Mouse (Mus musculus) kidney, adult 9 months (tissue): ENCODE results near the gene Dbnl.

Experiments used
- DNase-seq: peaks from one replicate; pipeline ENCODE4 v3.0.0; 2022

Dbnl gene

DNA sequence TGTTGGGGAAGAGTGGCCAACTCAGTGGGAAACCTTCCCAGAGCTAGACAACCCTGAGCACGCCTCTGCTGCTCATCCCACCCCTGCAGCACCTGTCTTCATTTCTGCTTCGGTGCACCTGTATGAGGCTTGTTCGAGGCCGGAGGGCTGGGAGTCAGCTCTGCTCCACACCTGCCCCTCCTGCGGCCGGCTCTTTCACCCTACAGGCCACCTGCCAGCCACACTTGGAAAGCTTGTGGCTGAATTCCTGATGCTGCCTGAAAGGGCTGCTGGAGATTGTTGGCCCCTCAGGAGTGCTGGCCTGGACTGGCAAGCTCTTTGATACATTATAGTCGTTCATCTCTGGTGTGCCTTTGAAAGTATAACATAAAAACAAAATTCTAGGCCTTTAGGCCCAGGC is 52.1 kb downstream of the Dbnl start:
- DNase-seq = no peak

DNA sequence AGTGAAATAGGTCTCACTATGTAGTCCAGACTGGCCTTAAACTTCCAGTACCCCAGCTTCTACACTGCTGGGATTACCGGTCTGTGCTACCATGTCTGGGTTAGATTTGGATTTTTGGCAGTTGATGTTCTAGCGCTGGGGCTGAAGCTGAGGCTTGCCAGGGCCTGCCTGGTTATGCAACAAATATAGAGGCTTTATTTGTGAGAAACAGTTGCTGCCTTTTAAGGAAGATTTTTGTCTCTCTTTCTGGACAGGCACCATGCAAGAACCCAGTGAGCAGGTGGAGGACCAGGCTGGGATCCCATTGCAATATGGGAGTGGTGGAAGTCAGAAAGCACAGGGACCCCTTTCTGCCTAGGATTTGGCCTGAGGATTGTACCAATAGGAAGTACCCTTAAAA is 53.5 kb downstream of the Dbnl start:
- DNase-seq = no peak

DNA sequence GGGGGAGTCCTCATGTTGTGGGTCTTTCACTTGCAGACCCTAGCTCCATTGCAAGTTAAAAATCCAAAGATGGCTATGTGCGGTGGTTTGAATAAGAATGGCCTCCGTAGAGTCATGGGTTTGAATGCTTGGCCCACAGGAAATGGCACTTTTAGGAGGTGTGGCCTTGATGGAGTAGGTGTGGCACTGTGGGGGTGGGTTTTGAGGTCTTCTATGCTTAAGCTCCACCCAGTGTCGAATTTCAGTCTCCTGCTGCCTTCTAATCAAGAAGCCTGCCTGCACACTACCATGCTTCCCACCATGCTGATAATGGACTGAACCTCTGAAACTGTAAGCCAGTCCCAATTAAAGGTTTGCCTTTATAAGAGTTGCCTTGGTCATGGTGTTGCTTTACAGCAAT is 54.8 kb downstream of the Dbnl start:
- DNase-seq = no peak

DNA sequence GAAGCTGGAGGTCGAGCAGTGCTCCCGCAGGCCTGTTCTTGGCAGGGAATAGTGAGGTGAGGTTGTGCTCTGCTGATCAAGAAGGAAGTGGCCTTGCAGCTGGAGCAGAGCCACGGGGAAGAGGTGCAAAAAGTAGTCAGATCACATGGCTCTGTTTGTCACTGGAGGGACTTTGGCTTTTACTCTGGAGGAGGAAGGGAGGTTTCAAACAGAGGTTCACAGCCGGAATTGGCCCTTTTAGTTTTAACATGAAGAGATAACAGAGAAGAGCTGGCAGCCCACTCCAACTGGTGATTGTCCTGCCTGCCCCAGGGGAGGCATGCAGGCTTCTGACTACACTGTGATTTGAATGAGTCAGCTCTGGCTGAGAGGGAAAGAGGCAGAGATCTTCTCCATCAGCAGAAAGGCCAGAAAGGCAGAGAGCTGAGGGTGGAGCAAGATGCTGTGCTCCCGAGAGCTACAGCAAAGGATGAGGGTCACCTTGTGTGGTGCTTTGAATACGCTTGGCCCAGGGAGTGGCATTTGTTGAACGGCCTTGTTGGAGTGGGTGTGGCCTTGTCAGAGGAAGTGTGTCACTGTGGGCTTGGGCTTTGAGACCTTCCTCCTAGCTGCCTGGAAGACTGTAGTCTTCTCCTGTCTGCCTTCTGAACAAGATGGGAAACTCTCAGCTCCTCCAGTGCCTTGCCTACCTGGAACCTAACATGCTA is 58.5 kb downstream of the Dbnl start:
- peak; percentile 94 for DNase-seq

DNA sequence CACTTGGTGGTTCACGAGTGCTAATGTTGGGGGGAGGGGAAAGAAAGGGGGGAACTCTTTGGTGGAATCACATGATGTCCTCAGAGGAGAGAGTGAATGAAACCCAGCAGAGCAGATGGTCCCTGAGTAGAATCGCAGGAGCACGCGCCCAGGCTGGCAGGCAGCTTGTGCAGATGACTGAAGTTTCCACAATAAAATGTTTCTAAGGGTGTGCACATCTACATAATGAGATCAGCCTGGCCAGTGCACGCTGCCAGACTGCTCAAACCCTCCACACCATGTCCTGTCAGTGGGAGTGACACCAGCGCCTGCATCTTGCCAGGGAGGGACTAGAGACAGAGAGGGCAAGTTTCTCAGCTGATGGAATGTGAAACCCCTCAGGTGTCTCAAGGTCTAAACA is 60.5 kb downstream of the Dbnl start:
- DNase-seq = no peak

DNA sequence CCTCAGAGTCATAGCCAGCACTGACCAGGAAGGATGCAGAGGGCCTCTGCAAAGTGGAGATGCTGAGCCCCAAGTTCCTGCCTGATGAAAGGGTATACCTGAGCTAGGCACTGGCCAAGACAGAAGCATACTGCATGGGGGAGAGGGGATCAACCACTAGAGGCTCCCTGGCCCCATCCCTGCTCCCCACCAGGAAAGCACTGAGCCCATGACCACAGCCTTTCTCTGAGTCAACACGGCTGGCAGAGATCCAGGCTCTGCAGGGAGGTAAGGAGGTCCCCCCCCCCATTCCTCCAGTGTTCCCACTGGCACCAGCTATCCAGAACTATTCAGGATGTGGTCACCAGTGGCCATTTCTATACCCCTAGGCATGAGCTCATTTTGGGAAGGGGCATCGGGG is 61.0 kb downstream of the Dbnl start:
- no peak for DNase-seq

DNA sequence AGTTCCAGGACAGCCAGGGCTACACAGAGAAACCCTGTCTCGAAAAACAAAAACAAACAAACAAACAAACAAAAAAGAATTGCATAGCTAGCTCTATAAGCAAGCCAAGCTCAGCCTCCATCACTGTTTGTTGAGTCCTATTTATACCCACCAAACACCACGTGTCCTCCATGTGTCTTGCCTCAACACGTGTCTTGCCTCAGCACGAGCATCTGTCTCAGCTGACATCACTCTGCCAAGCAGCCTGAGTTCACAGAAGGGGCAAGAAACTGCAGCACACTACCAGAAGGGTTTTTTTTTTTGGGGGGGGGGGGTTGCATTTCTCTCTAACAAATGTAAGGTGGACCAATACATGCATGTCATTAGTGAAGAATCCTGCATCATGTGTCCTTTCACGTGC is 62.2 kb downstream of the Dbnl start:
- no peak for DNase-seq
